Mouse (Mus musculus): Measurements from ENCODE around the gene Gpr19. TPM values are rescaled to one million over a fixed set of nuclear protein-coding genes. Genes with fewer than 3 reads are reported as not detected.
A peak's percentile ranks its signal among the peaks of the same experiment; 100 is the strongest.

Gpr19 gene
- total and polyA plus RNA-seq, 2 experiments from 2014 or later = 9.4 to 13.4 TPM

DNA sequence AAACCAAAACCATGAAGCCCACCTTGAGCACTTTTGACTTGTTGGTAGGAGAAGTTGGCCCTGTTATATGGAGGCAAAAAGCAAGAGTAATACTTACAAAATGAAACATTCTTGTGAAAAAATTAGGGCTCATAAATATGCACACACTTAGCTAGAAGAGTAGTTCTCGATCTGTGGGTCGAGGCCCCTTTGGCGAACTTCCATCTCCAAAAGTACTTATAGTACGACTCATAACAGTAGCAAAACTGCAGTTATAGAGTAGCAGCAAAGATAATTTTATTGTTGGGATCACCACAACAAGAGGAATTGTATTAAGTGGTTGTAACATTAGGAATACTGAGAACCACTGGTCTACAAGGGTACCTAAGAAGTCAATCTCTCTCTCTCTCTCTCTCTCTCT, 41.4 kb upstream of the Gpr19 start:
- no peak overlapping the region for H3K27ac ChIP-seq (ENCODE audit: low read depth)
- no peak overlapping the region for H3K9ac ChIP-seq (replicated peaks; ENCODE audit: low read depth, low read length)
- TF ChIP-seq CTCF (IDR thresholded peaks at IDR 0.05; ENCODE audit: low read depth) (no peak), EP300 (IDR thresholded peaks at IDR 0.05; ENCODE audit: low read depth) (no peak)
- H3K36me3 ChIP-seq (replicated peaks; ENCODE audit: control insufficient read depth, insufficient read depth, low read length) = no peaks in the 10 kb centered on the region; the same call in 1 of the 2 replicates
- no peak for DNase-seq (ENCODE audit: low spot score)
- H3K4me3 ChIP-seq (ENCODE audit: low read depth, low read length) = no peak overlapping the region
- H3K27me3 ChIP-seq (ENCODE audit: control insufficient read depth, insufficient read depth, low read length) = no peaks in the 10 kb centered on the region
- 74% methylated on average over 4 of the region's 4 CpGs for WGBS
- H3K4me1 ChIP-seq (ENCODE audit: control insufficient read depth, insufficient read depth) = peaks cover 8% of the 10 kb centered on the region; the same call in 1 of the 2 replicates
- no peak for ATAC-seq (ENCODE audit: insufficient read depth, low read depth)
- H3K9me3 ChIP-seq (replicated peaks; ENCODE audit: control insufficient read depth, low read length) = no peaks in the 10 kb centered on the region
- H3K4me2 ChIP-seq (ENCODE audit: low read depth, low read length) = no peak overlapping the region

DNA sequence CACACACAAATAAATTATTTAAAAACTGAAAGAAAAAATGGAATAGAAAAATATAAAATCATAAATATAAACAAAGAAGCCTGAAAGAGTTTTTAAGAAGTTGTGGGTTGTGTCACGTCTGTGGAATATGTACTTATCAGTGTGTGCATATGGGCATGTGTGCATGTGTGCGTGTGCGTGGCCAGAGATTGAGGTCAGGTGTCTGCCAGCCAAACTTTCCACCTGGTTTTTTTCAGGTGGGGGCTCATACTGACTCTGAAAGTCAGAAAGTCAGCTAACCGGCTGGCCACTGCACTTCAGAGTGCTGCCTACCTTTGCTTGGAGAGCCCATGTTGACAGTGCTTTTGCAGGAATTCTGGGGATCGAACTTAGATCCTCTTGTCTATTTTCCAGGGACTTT, 35.9 kb upstream of the Gpr19 start:
- DNase-seq (ENCODE audit: low spot score) (no peak), ATAC-seq (ENCODE audit: insufficient read depth, low read depth) (no peak)
- Histone ChIP-seq H3K36me3 (replicated peaks; ENCODE audit: control insufficient read depth, insufficient read depth, low read length) (no peaks in the 10 kb centered on the region), H3K4me3 (ENCODE audit: low read depth, low read length) (no peak overlapping the region), H3K4me1 (ENCODE audit: control insufficient read depth, insufficient read depth) (no peaks in the 10 kb centered on the region; the same call in 1 of the 2 replicates), H3K9me3 (replicated peaks; ENCODE audit: control insufficient read depth, low read length) (no peaks in the 10 kb centered on the region), H3K9ac (replicated peaks; ENCODE audit: low read depth, low read length) (no peak overlapping the region), H3K27ac (ENCODE audit: low read depth) (no peak overlapping the region), H3K27me3 (ENCODE audit: control insufficient read depth, insufficient read depth, low read length) (no peaks in the 10 kb centered on the region), H3K4me2 (ENCODE audit: low read depth, low read length) (no peak overlapping the region)
- no peak for TF ChIP-seq CTCF (IDR thresholded peaks at IDR 0.05; ENCODE audit: low read depth)
- no peak for TF ChIP-seq EP300 (IDR thresholded peaks at IDR 0.05; ENCODE audit: low read depth)
- 92% methylated on average over 5 of the region's 5 CpGs for WGBS

DNA sequence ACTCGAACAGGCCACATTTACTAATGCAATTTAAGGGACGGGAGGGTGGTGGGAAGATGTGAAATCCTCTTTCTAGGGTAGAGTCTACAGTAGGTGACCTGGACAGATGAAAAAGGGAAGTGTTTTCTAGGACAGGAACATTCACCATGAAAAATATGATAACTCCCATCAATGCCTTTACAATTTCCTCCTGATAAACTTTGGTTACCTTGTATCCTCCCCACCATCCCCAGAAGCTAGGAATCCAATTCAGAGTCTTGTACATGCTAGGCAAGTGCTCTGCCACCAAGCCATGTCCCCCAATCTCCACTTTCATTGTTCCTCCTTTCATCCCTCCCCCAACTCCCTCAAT, 34.8 kb upstream of the Gpr19 start:
- H3K4me3 ChIP-seq (ENCODE audit: low read depth, low read length) = no peak overlapping the region
- H3K4me1 ChIP-seq (ENCODE audit: control insufficient read depth, insufficient read depth) = no peaks in the 10 kb centered on the region; the same call in 1 of the 2 replicates
- TF ChIP-seq EP300 (IDR thresholded peaks at IDR 0.05; ENCODE audit: low read depth) (no peak), CTCF (IDR thresholded peaks at IDR 0.05; ENCODE audit: low read depth) (no peak)
- peak overlapping the region; percentile 48; the same call in 1 of the 2 replicates for H3K4me2 ChIP-seq (ENCODE audit: low read depth, low read length)
- DNase-seq (ENCODE audit: low spot score) (no peak), ATAC-seq (ENCODE audit: insufficient read depth, low read depth) (no peak)
- 64% methylated on average over 2 of the region's 2 CpGs for WGBS
- peak overlapping the region; percentile 22; the same call in 1 of the 2 replicates for H3K9ac ChIP-seq (replicated peaks; ENCODE audit: low read depth, low read length)
- H3K27ac ChIP-seq (ENCODE audit: low read depth) = peak overlapping the region; percentile 54
- no peaks in the 10 kb centered on the region for H3K9me3 ChIP-seq (replicated peaks; ENCODE audit: control insufficient read depth, low read length)
- H3K36me3 ChIP-seq (replicated peaks; ENCODE audit: control insufficient read depth, insufficient read depth, low read length) = no peaks in the 10 kb centered on the region
- H3K27me3 ChIP-seq (ENCODE audit: control insufficient read depth, insufficient read depth, low read length) = no peaks in the 10 kb centered on the region

DNA sequence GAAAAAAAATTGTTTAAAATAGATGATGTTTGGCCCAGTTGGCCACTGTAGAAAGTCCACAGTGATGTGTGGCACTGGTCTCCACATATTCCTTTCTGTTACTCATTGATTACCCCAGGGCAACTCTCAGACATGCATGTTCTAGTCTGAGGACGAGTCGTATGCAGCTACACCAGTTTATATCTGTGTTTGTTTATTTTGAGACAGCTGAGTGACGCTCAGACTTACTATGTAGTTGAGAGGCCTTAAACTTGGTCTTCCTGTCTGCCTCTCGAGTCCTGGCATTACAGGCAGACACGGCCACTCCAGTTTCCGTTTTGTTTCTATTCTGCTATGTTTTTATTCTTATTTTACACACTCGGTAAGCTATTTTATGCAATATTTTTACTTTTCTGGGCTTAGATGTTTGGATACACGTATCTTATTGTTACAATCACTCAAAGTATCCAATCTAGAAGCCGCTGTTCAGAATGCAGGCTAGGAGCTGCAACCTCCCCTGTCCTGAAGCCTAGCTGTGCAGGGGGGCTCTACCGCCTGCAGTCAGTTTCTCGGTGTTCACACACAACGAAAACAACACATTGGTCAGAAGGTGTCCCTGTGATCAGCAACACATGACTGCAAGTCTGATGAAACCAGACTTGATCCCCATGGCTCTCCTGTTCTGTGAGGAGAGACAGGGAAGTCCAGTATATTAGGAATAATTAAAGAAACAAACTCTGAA, 34.3 kb upstream of the Gpr19 start:
- Histone ChIP-seq H3K4me1 (ENCODE audit: control insufficient read depth, insufficient read depth) (no peaks in the 10 kb centered on the region; the same call in 1 of the 2 replicates), H3K36me3 (replicated peaks; ENCODE audit: control insufficient read depth, insufficient read depth, low read length) (no peaks in the 10 kb centered on the region), H3K27ac (ENCODE audit: low read depth) (peak overlapping the region; percentile 54), H3K9me3 (replicated peaks; ENCODE audit: control insufficient read depth, low read length) (no peaks in the 10 kb centered on the region), H3K4me2 (ENCODE audit: low read depth, low read length) (peak overlapping the region; percentile 48), H3K4me3 (ENCODE audit: low read depth, low read length) (peak overlapping the region; percentile 1), H3K9ac (replicated peaks; ENCODE audit: low read depth, low read length) (peak overlapping the region; percentile 22), H3K27me3 (ENCODE audit: control insufficient read depth, insufficient read depth, low read length) (no peaks in the 10 kb centered on the region)
- ATAC-seq (ENCODE audit: insufficient read depth, low read depth) (no peak), DNase-seq (ENCODE audit: low spot score) (peak; percentile 32)
- 47% methylated on average over 12 of the region's 12 CpGs for WGBS
- TF ChIP-seq EP300 (IDR thresholded peaks at IDR 0.05; ENCODE audit: low read depth) = no peak
- no peak for TF ChIP-seq CTCF (IDR thresholded peaks at IDR 0.05; ENCODE audit: low read depth)

DNA sequence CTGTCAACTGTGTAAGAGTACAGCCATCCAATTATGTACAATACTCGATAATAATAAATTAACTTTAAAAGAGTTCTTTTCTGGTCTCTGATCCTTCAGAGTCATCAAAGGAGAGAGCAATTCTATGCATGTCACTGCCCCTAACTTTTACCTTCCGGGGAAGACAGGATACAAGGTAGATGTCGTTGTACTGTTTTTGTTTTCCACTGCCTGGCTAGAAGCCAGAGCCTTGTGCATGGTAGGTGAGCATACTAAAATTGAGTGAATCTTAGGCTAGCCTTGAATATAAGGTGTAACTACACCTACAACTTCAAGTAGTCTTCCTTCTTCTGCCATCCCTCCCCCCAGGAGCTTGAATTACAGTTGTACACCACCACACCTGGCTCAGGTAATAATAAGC, 32.8 kb upstream of the Gpr19 start:
- Histone ChIP-seq H3K9ac (replicated peaks; ENCODE audit: low read depth, low read length) (no peak overlapping the region), H3K9me3 (replicated peaks; ENCODE audit: control insufficient read depth, low read length) (no peaks in the 10 kb centered on the region), H3K4me3 (ENCODE audit: low read depth, low read length) (0 out of 2 replicates have a peak overlapping the region, but pooled peaks have one; percentile 8), H3K4me2 (ENCODE audit: low read depth, low read length) (peak overlapping the region; percentile 97), H3K36me3 (replicated peaks; ENCODE audit: control insufficient read depth, insufficient read depth, low read length) (no peaks in the 10 kb centered on the region), H3K27ac (ENCODE audit: low read depth) (0 out of 2 replicates have a peak overlapping the region, but pooled peaks have one; percentile 6), H3K4me1 (ENCODE audit: control insufficient read depth, insufficient read depth) (no peaks in the 10 kb centered on the region; the same call in 1 of the 2 replicates), H3K27me3 (ENCODE audit: control insufficient read depth, insufficient read depth, low read length) (no peaks in the 10 kb centered on the region)
- TF ChIP-seq CTCF (IDR thresholded peaks at IDR 0.05; ENCODE audit: low read depth) (no peak), EP300 (IDR thresholded peaks at IDR 0.05; ENCODE audit: low read depth) (no peak)
- WGBS = 79% methylated on average over 3 of the region's 3 CpGs
- ATAC-seq (ENCODE audit: insufficient read depth, low read depth) (no peak), DNase-seq (ENCODE audit: low spot score) (no peak)

Measured in heart, postnatal 0 days (tissue).